Mouse (Mus musculus) hindbrain, postnatal 0 days (tissue): ENCODE measurements around the gene Tmed1. TPM values are rescaled to one million over a fixed set of nuclear protein-coding genes. Genes with fewer than 3 reads are reported as not detected.
"Not testable (repeated sequence)": the region's sequence is repeated elsewhere in the genome, so short reads cannot be mapped to it uniquely, and the experiment has no call there.

Experiments
- ATAC-seq: fragments of 200-750 bp; cut with Nextera tagmentation; 2 replicates; pipeline ENCODE4 v1.8.0; 2017; ENCODE audit warnings: mild to moderate bottlenecking, moderate TSS enrichment, moderate library complexity
- DNase-seq: peaks from one replicate; pipeline ENCODE4 v3.0.0-alpha.2; 2015; ENCODE audit warnings: low spot score
- H3K27ac ChIP-seq: fragments of 300-500 bp; sonication (generic); 2 replicates; pipeline ENCODE4 v1.5.1; 2014; ENCODE audit warnings: mild to moderate bottlenecking
- H3K27me3 ChIP-seq: fragments of 300-500 bp; sonication (generic); 2 replicates; pipeline ENCODE4 v1.6.1; 2014; ENCODE audit warnings: low read length, mixed read lengths; ENCODE audit not compliant: insufficient read depth
- H3K36me3 ChIP-seq: fragments of 300-500 bp; sonication (generic); 2 replicates; pipeline ENCODE4 v1.6.1; 2014; ENCODE audit warnings: low read length, mixed read lengths; ENCODE audit not compliant: insufficient read depth
- H3K4me1 ChIP-seq: fragments of 300-500 bp; sonication (generic); 2 replicates; pipeline ENCODE4 v1.6.1; 2014; ENCODE audit warnings: antibody characterized with exemption, low read length, mixed read lengths; ENCODE audit not compliant: insufficient read depth
- H3K4me2 ChIP-seq: fragments of 300-500 bp; sonication (generic); 2 replicates; pipeline ENCODE4 v1.6.1; 2014; ENCODE audit warnings: low read depth, mild to moderate bottlenecking, low read length, moderate library complexity, mixed read lengths
- H3K4me3 ChIP-seq: fragments of 300-500 bp; sonication (generic); 2 replicates; pipeline ENCODE4 v1.5.1; 2014; ENCODE audit warnings: low read length
- H3K9ac ChIP-seq: fragments of 300-500 bp; sonication (generic); replicated peaks from 2 replicates; pipeline ENCODE4 v1.6.1; 2014; ENCODE audit warnings: mild to moderate bottlenecking, low read length, moderate library complexity, mixed read lengths
- H3K9me3 ChIP-seq: fragments of 300-500 bp; sonication (generic); 2 replicates; pipeline ENCODE4 v1.6.1; 2016; ENCODE audit warnings: low read length, mixed read lengths
- CTCF ChIP-seq: IDR thresholded peaks from 2 replicates; pipeline ENCODE4 v1.5.1; 2016; ENCODE audit warnings: antibody characterized with exemption, control low read depth, low read depth
- WGBS: fragments of 180-500 bp; shearing (Covaris S2); extraction: QIAGEN DNeasy Blood & Tissue Kit; methylation state at CpG from one replicate; pipeline ENCODE4 v1.1.7; 2014; 5-methylcytosine and 5-hydroxymethylcytosine counted together
- polyA plus RNA-seq: library from polyadenylated mRNA; unstranded; fragments of >200 nt; fragmentation: Nextera tagmentation; extraction: Ambion mirVana; gene quantifications from 2 replicates; pipeline ENCODE4 v1.2.1, GENCODE M21; 2015
- total RNA-seq: library from RNA; depleted of rRNA; stranded (reverse); fragments of >200 nt; gene quantifications from 2 replicates; pipeline ENCODE4 v1.2.3, GENCODE M21; 2014

Tmed1 gene
- total and polyA plus RNA-seq, 2 experiments from 2014 or later: 59.2 to 61.3 TPM

DNA sequence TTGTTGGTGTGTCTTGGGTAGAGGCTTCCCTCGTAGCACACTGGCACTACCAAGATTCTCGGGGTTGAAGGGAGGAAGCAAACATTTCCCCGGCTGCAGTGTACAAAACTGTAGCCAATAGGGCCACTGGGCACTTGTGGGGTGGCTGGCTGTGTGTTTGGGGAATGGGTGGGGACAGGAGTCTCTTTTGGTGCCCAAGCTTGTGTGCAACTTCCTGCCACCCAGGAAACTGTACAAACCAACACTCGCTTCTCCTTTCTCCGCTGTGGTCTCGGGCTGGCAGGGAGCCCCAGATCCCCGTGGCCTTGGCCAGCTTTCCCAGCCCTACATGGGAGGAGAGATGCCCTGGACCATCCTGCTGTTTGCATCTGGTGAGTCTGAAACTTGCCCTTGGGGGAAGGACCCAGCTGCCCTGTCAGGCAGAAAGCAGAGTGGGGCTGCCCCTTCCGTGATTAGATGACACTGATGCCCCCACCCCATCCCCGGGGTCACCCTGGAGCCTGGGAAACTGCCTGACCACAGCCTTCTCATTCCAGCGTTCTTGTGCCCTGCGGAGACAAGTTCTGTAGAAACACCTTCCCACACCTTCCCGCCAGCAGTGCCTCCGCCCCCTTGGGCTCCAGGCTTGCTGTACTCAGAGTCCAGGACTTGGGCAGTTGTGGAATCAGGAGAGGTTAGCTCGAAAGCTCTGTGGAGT, 16.0 kb upstream of the Tmed1 start, which contains the start of gene AB124611:
Gene AB124611 (plus strand): TSS at position 240 of the 697 bp plus-strand sequence.
- Histone ChIP-seq H3K36me3 (no peaks in the 10 kb centered on the region), H3K27ac (no peak within 1 kb of the TSS), H3K4me3 (no peak within 1 kb of the TSS), H3K4me2 (no peak within 1 kb of the TSS), H3K4me1 (no peaks in the 10 kb centered on the region), H3K9me3 (no peaks in the 10 kb centered on the region), H3K9ac (no peak within 1 kb of the TSS), H3K27me3 (no peaks in the 10 kb centered on the region)
- TF ChIP-seq CTCF: no peak
- no peak for DNase-seq
- WGBS: 59% methylated on average over 14 of the region's 14 CpGs
- ATAC-seq: no peak

DNA sequence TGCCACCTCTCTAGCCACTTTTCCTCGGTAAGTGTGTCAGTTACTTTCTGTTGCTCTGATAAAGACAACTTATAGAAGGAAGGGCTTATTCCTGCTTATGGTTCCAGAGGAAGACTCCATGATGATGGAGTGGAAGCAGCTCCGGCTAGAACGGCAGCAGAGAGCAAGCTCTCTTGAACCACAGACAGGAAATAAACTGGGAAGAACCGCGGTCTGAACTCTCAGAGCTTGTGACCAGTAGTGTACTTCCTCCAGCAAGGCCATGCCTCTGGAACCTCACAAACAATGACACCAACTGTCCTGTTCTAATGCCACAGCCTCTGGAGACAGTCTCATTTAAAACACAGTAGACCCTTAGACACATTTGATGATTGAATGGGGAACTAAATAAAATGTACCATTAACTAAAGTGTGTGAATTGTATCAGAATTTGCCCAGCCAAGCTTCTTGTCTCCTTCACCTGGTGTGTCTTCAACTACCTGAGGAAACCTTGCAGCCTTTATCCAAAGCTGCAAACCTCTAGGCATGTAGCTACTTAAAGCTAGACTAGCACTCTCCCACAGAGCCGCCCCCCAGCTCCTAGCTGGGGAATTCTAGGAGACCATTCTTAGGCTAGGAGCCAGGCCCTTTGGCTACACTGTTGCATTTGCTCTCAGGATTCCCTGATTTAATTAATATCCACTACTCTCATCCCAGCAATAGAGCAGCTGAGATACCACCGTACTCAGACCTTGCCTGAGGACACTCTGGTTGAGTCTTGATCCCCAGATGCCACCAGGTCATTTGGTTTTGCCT, 15.3 kb upstream of the Tmed1 start:
- Histone ChIP-seq H3K4me2 (no peak overlapping the region), H3K36me3 (no peaks in the 10 kb centered on the region), H3K4me3 (no peak overlapping the region), H3K9ac (no peak overlapping the region), H3K9me3 (no peaks in the 10 kb centered on the region), H3K27me3 (no peaks in the 10 kb centered on the region), H3K4me1 (no peaks in the 10 kb centered on the region), H3K27ac (no peak overlapping the region)
- no peak for TF ChIP-seq CTCF
- no peak for ATAC-seq
- WGBS: 81% methylated on average over 7 of the region's 7 CpGs
- DNase-seq: peak; percentile 5

DNA sequence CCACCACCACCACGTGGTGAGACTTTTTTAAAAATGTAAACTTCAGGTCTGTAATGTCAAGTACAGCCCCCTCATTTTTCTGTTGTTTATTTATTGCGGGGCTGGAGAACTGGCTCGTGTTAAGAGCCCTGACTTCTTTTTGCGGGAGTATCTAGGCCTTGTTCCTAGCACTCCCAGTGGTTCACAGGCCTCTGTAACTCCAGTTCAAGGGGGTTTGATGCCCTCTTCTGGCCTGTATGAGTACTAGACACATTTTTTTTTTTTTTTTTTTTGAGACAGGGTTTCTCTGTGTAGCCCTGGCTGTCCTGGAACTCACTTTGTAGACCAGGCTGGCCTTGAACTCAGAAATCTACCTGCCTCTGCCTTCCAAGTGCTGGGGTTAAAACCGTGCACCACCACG, 8.6 kb upstream of the Tmed1 start:
- not testable (repeated sequence) for H3K27ac ChIP-seq, H3K4me3 ChIP-seq, DNase-seq, H3K9me3 ChIP-seq, H3K27me3 ChIP-seq, H3K36me3 ChIP-seq, H3K4me1 ChIP-seq, H3K9ac ChIP-seq, H3K4me2 ChIP-seq, ATAC-seq
- 86% methylated on average over 6 of the region's 6 CpGs for WGBS

DNA sequence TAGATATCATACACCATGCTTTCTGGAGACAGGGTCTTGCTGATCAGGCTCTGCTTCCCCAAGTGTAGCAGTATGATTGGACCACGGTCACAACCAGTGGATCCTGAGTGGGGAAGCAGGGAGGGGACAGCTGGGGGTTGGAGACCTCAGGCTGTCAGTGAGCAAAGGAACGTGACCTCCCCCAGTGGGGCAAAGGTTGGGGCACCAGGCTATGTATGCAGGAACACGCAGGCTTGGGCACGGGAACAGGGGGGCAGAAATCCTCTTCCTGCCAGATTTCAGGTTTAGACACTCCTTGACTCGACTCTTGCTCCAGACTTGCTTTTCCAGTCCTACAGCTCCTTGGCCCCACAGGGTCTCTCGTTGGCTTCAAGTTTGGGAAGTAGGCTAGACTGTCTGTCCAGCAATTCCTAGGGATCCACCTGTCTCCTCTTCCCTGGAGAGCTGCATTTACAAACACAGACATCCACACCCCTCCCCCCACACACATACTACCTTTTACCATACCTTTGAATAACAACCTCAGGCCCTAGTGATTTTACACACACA, 8.0 kb upstream of the Tmed1 start:
- Histone ChIP-seq H3K27ac (no peak overlapping the region), H3K4me1 (no peaks in the 10 kb centered on the region), H3K9me3 (no peaks in the 10 kb centered on the region), H3K36me3 (no peaks in the 10 kb centered on the region), H3K27me3 (no peaks in the 10 kb centered on the region), H3K4me2 (no peak overlapping the region), H3K9ac (no peak overlapping the region), H3K4me3 (no peak overlapping the region)
- no peak for ATAC-seq
- DNase-seq: no peak
- WGBS: 87% methylated on average over 6 of the region's 6 CpGs
- TF ChIP-seq CTCF: no peak

DNA sequence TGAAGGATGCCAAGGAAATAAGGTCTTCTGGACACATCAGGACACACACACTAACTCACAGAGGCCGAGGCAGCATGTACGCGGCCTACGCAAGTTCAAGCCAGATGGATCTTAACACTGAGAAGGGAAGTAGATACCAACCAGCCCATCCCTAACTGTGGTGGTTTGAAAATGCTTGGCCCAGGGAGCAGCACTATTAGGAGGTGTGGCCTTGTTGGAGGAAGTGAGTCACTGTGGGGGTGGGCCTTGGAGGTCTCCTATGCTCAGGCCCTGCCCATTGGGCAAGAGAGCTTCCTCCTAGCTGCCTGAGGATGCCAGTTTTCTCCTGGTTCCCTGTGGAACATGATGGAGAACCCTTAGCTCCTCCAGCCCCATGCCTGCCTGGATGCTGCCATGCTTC, 3.4 kb upstream of the Tmed1 start:
- Histone ChIP-seq H3K36me3 (no peaks in the 10 kb centered on the region), H3K27ac (no peak overlapping the region), H3K27me3 (no peaks in the 10 kb centered on the region), H3K4me2 (no peak overlapping the region), H3K4me1 (peaks cover 9% of the 10 kb centered on the region; the same call in 1 of the 2 replicates), H3K4me3 (no peak overlapping the region), H3K9ac (no peak overlapping the region), H3K9me3 (no peaks in the 10 kb centered on the region)
- DNase-seq: no peak
- no peak for TF ChIP-seq CTCF
- no peak for ATAC-seq
- WGBS: 96% methylated on average over 4 of the region's 4 CpGs

DNA sequence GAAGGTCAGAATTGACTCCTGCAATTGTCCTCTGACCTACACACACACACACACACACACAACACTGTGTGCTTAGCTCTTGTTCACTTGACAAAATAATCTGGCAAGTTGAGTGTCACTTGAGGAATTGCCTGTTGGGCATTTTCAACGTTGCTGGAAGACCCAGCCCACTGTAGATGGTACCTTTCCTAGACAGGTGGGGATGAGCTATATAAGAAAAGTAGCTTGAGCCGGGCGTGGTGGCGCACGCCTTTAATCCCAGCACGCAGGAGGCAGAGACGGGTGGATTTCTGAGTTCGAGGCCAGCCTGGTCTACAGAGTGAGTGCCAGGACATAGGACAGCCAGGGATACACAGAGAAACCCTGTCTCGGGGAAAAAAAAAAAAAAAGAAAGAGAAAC, 1.0 kb upstream of the Tmed1 start:
- H3K9me3 ChIP-seq: no peaks in the 10 kb centered on the region
- peak overlapping the region; percentile 85 for H3K27ac ChIP-seq
- peak overlapping the region; percentile 66 for H3K4me2 ChIP-seq
- WGBS: 80% methylated on average over 9 of the region's 9 CpGs
- no peak for ATAC-seq
- peaks cover 9% of the 10 kb centered on the region; the same call in 1 of the 2 replicates for H3K4me1 ChIP-seq
- no peaks in the 10 kb centered on the region for H3K27me3 ChIP-seq
- H3K36me3 ChIP-seq: peaks cover 16% of the 10 kb centered on the region
- H3K4me3 ChIP-seq: peak overlapping the region; percentile 53
- TF ChIP-seq CTCF: no peak
- no peak for DNase-seq
- H3K9ac ChIP-seq: peak overlapping the region; percentile 54
